In the genomic region with DNA sequence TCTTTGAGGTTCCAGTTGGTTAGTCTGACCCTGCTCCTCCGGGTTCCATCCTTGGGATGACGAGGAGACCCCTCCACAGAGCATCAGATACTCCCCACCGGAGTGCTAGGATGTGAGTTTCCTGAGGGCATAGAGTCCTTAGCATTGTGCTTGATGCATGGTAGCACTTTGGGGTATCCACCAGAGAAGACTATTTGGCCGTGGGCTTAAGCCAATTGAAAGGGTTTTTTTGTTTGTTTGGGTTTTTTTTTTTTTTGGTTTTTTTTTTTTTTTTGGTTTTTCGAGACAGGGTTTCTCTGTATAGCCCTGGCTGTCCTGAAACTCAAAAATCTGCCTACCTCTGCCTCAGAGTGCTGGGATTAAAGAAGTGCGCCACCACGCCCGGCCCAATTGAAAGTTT, we compare ENCODE assay signal across 20 mouse cellular contexts. TPM values are rescaled to one million over a fixed set of nuclear protein-coding genes. Genes with fewer than 3 reads are reported as not detected.
DNase-seq lines count a peak whose midpoint lies in the region; TF ChIP-seq lines count a peak whose summit lies in the region.
"Had no signal": no experiment of that assay in that cellular context is flagged by ENCODE, and none has a peak within 500 bp of the region (broad histone marks: within the 10 kb centered on the region; RNA-seq: fewer than 3 reads in every experiment).

No protein-coding gene starts in this region.

- no peak overlapping the region for H3K9ac ChIP-seq in CH12.LX (ENCODE audit: insufficient read depth, low read depth)
- H3K9ac ChIP-seq: forebrain, postnatal 0 days; heart, embryonic 13.5 days; hindbrain, embryonic 13.5 days; intestine, embryonic 15.5 days had no signal

- no peaks in the 10 kb centered on the region for H3K79me2 ChIP-seq in CH12.LX (replicated peaks; ENCODE audit: control insufficient read depth, extremely low read depth, insufficient read depth, poor library complexity, severe bottlenecking)

- dilution Hi-C loops in CH12.LX (cut with MboI; ENCODE audit: extremely low pct_ligation_motif_present, extremely low pct_unique_long_range_greater_than_20kb, low sequenced_read_pairs) = no loop called here

- H3K9me3 ChIP-seq in CH12.LX (replicated peaks; ENCODE audit: low read length) = no peaks in the 10 kb centered on the region
- H3K9me3 ChIP-seq: heart, embryonic 10.5 days; heart, embryonic 13.5 days; hindbrain, embryonic 13.5 days; intestine, embryonic 15.5 days had no signal

- H3K4me2 ChIP-seq in CH12.LX (ENCODE audit: insufficient read depth, low read depth, poor library complexity, severe bottlenecking) = no peak overlapping the region
- H3K4me2 ChIP-seq: heart, embryonic 13.5 days; hindbrain, embryonic 13.5 days; intestine, embryonic 15.5 days had no signal

- no peak overlapping the region for H3K4me3 ChIP-seq in CH12.LX (replicated peaks in 1 of 3; ENCODE audit: low read depth in 2 of 3, low read length in 2 of 3, poor library complexity in 1 of 3)
- H3K4me3 ChIP-seq: gastrocnemius, adult 2 months; heart, adult 2 months; heart, embryonic 10.5 days; heart, embryonic 13.5 days; hindbrain, embryonic 13.5 days; intestine, embryonic 15.5 days had no signal

- TF ChIP-seq POLR2A in CH12.LX (IDR thresholded peaks at IDR 0.05; ENCODE audit: low read depth, low read length) = no peak

- TF ChIP-seq CTCF in CH12.LX (conservative IDR thresholded peaks at IDR 0.05 in 1 of 2, IDR thresholded peaks at IDR 0.05 in 1 of 2; ENCODE audit: low read depth in 2 of 2, low read length in 2 of 2) = no peak

- no peaks in the 10 kb centered on the region for H3K27me3 ChIP-seq in CH12.LX (replicated peaks)
- H3K27me3 ChIP-seq: heart, embryonic 13.5 days; hindbrain, embryonic 13.5 days; intestine, embryonic 15.5 days had no signal

- peak; percentile 61 for DNase-seq in heart, adult 11 months
- DNase-seq in heart, postnatal 36 days = no peak
- DNase-seq in CH12.LX (ENCODE audit: extremely low read depth) = no peak
- peak; percentile 62 for DNase-seq in R1 (ENCODE audit: low read depth, low spot score)
- no peak for DNase-seq in adrenal gland, postnatal 10 days
- no peak for DNase-seq in cerebellum, postnatal 36 days
- DNase-seq: adrenal gland, postnatal 14 days; cerebellum, adult 11-12 months; cerebellum, adult 8-10 months; cerebellum, postnatal 10 days; forebrain, postnatal 0 days; gastrocnemius, adult 2 months; gastrocnemius, postnatal 25 days; heart, adult 2 months; heart, postnatal 14 days; kidney, adult 11 months had no signal

- H3K27ac ChIP-seq in CH12.LX (ENCODE audit: insufficient read depth, low read depth) = no peak overlapping the region
- H3K27ac ChIP-seq: heart, adult 2 months; heart, embryonic 10.5 days; heart, embryonic 13.5 days; hindbrain, embryonic 13.5 days; intestine, embryonic 15.5 days had no signal

- peaks cover 7 to 38% of the 10 kb centered on the region in 2 experiments for H3K4me1 ChIP-seq in CH12.LX (ENCODE audit: control insufficient read depth in 1 of 2, insufficient read depth in 2 of 2)

- in situ Hi-C loops in CH12.LX (cut with MboI; ENCODE audit: low pct_ligation_motif_present, low pct_unique_long_range_greater_than_20kb, low sequenced_read_pairs) = loop anchor here (5.0 kb wide), 1 partner anchor 35 kb away; no protein-coding TSS in a partner anchor

- no peak for TF ChIP-seq RAD21 in CH12.LX (IDR thresholded peaks at IDR 0.05; ENCODE audit: low read depth, low read length)

- H3K36me3 ChIP-seq in CH12.LX (replicated peaks in 1 of 2; ENCODE audit: control insufficient read depth in 1 of 2, insufficient read depth in 1 of 2, low read length in 1 of 2) = no peaks in the 10 kb centered on the region
- H3K36me3 ChIP-seq: heart, embryonic 10.5 days; heart, embryonic 13.5 days; hindbrain, embryonic 13.5 days; intestine, embryonic 15.5 days had no signal

- no peak for TF ChIP-seq EP300 in CH12.LX (IDR thresholded peaks at IDR 0.05; ENCODE audit: low read length)

- intact Hi-C loops in heart, postnatal 36 days (cut with DNase I) = loop anchor here (10.0 kb wide), 1 partner anchor 248 kb away; no protein-coding TSS in a partner anchor

TF ChIP-seq in CH12.LX, 34 proteins besides CTCF, POLR2A, EP300 and RAD21:
- TF ChIP-seq JUND (conservative IDR thresholded peaks at IDR 0.05; ENCODE audit: low read depth, low read length) (no peak), UBTF (IDR thresholded peaks at IDR 0.05; ENCODE audit: low read depth, low read length) (no peak), SIN3A (IDR thresholded peaks at IDR 0.05; ENCODE audit: low read length) (no peak), ZNF384 (IDR thresholded peaks at IDR 0.05; ENCODE audit: low read depth, low read length) (0 out of 2 replicates have a peak, but pooled peaks have one; percentile 28), GABPA (IDR thresholded peaks at IDR 0.05; ENCODE audit: insufficient replicate concordance, low read depth, low read length) (no peak)

RNA-seq across cellular contexts. Expression of a gene that starts 24.9 kb away (rescaled TPM):
- 100 to 1,000 TPM; 366 to 383 TPM for total RNA-seq in heart, postnatal 36 days (2021)
- total RNA-seq in CH12.LX (2012; rRNA removed) (56.9 and 65.0 TPM in 2 replicates), CH12.LX (2014; rRNA removed) (189 and 206 TPM in 2 replicates)
- polyA plus RNA-seq in CH12.LX (2012; ENCODE audit: insufficient read length, low read depth) = 196 and 211 TPM in 2 replicates
- total RNA-seq in adrenal gland, postnatal 10 days (2021) = 100 to 1,000 TPM; 469 to 580 TPM

Comparison
In these comparisons a context has a peak if more than half of its experiments do, and no peak if none do; other contexts are left out.
1. DNase-seq: peak in heart, adult 11 months (single experiment) and R1 (single experiment); none in heart, postnatal 36 days (0 of 2), CH12.LX (single experiment), adrenal gland, postnatal 10 days (single experiment) and cerebellum, postnatal 36 days (0 of 2).